Mouse (Mus musculus) cerebellum, postnatal 36 days (tissue): Measurements from ENCODE around the gene Tmem131.

Source experiments
- DNase-seq, 2 experiments: peaks; one replicate each; pipeline ENCODE4 v3.0.0; 2021 to 2022; ENCODE audit warnings: mixed read lengths in 2 of 2

Tmem131 gene

DNA sequence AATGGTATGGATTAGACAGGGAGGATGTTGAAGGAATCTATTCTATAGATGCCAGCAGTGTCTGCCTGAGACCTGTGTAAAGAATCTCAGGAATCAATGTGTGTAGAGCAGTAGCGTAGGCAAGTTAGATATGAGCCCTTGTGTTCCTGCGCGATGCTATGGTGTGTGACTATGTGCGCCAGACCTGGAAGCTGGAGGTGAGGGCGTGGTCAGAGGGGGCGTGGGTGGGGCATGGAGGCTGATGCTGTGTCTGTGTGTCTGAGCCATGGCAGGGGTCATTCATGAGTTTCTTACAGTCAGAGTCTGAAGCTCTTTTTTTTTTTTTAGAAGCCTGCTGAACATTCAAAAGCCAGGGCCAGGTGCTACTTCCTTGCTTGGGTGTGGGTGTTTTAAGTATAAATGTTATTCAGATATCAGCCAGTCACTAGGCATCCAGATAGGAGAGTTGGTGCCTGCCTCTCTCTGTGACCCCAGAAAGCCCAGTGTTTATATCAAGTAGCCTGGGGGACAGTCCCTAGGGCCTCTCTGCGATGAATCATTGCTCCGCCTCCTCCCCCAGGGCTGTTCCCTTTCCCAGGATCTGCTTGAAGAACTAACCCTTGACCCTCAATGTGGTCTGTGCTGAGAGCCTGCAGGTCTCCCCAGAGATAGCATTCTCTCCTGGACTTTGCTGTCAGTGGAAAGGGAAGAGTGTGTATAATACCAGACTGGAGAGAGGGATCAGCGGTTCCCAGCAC is 171.1 kb downstream of the Tmem131 start:
- no peak for DNase-seq

DNA sequence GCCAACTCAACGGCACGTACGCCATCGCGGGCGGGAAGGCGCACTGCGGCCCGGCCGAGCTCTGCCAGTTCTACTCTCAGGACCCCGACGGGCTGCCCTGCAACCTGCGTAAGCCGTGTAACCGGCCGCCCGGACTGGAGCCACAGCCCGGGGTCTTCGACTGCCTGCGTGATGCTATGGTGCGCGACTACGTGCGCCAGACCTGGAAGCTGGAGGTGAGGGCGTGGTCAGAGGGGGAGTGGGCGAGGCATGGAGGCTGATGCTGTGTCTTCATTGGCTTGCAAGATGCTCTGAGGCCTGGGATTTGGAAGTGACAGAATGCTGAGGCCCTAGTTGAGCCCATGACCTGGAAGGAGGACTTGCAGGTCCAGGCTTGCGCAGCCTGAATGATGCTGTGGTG is 172.5 kb downstream of the Tmem131 start:
- DNase-seq, result no peak

DNA sequence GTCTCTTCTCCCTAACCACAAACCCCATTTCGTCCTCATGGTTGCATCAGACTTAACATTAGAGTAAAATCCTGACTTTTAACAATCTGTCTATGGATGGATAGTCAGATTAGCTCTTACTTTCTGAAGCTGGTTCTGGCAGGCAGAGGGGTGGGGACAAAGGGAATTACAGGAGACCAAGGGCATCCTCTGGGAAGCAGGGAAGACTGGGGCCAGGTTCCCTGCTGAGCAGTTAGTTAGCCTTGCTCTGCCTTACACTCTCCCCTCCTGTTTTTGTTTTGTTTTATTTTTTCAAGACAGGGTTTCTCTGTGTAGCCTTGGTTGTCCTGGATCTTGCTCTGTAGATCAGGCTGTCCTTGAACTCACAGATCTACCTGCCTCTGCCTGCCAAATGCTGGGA is 173.5 kb downstream of the Tmem131 start:
- no peak for DNase-seq

DNA sequence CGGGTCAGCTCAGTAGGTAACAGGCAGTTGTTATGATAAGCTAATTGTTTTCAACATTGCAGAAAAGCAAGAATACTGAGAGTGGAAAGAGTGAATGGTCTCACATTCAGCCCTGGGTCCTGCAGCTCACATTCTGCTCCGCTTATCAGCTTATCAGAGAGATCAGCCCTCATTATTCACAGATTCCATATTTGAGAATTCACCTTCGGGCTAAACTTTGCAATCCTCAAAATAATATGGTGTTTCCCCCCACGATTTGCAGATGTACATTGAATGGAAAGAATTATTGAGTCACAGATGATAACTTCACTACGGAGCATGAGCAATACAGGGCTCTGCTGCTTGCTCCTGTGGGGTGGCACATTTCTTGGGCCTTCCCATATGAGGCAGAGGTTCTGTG is 174.7 kb downstream of the Tmem131 start:
- no peak for DNase-seq

DNA sequence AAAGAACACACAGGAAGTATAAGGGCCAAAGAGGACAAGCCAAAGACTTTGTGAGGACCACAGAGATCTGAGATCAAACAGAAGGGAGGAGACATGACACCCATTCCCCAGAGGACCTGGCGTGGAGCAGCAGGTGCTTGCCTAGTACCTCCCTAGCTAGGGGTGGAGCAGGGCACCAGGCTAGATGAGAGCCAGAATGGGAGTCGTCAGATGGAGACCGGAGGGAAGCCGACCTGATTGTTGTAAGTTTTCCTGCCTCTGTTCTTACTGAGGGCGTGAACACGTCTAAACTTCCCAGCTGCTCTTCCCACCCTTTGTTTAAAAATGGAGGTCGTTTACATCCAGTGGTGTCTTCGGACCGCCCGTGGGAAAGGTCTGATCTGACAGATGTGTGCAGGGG is 176.1 kb downstream of the Tmem131 start:
- no peak for DNase-seq

DNA sequence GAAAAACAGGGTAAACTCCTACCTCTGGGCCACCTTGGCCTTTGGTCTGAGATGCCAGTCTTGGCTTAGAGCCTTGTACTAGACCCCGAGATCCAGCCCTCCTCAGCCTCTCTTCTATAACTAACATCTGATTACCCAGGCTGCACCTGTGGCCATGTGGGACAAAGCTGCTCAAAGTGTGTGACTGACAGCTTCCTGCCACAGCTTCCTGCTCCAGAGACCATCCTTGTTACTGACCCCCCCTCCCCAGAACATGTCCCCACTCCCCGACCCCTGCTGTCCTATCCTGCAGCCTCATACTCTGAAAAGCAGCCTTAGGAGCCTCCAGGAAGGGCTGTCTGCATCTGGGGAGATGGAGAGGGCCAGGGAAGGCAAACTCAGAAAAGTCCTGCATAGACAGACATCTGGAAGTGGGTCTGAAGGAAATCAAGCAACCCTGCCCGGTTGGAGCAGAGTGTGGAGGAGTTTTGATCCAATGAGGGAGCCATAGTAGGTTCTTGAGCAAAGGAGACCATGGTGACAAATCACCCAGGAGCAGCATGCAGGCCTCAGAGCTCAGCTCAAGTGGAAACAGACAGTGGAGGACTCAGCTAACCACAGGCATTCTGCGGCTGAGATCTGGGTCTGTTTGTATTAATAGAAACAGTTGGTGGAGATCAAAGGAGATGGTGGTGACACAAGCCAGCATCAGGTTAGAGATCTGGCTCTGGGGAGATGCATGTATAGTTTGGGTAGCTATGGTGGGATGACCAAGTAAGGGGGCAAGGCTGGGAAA is 176.8 kb downstream of the Tmem131 start:
- DNase-seq, result no peak

DNA sequence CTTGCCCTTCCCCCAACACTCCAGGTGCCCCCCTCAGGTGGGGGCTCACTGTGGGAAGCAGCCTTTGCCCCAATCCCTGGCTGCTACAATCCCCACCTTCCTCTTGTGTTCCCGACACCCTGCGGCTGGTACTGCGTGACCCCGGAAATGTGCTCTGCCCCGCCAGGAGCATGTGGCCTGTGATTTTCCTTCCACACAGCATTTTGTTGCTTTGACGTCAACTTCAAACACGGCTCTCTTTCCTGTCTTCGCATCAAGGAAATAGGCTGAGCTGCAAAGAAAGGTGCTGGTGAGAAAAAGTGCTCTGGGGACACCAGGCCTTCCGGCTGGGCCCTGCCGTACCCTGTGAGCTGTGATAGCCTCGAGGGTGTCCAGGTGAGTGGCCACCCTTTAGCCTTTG is 181.9 kb downstream of the Tmem131 start, which contains the start of gene Zap70:
Gene Zap70, plus strand, starts transcription at position 231 of the 400 bp plus-strand sequence.
- no peak for DNase-seq

DNA sequence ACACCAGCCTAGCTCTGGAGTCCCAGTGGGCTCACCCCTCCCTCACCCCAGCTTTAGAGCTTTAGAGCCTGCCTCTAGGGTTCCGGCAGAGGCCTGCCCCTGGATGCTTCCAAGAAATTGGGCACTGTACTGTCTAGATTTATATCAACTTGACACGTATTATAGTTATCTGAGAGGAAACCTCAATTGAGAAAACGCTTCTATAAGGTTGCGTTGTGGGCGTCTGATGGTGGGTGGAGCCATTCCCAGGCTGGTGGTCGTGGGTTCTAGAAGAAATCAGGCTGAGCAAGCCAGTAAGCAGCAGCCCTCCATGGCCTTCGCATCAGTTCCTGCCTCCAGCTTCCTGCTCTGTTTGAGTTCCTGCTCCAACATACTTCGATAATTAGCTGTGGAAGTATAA is 182.4 kb downstream of the Tmem131 start:
- DNase-seq, result no peak

DNA sequence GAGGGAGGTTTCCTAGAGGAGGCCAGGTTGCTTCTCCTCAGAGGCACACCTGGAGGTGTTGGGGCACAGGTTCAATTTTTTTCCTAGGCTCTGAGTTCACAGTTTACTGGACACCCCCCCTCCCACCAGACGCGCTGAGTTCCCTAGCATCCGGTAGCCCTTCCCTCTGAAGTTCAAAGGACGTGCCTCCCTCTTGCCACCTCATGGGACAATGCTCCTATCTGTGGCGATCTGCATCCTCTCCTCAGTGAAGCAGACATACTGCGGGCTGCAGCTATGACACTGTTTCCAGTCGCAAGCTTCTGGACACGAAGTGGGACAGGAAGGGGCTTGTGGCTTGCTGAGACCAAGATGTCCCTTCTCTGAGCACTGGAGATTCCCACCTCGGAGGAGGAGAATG is 183.1 kb downstream of the Tmem131 start:
- DNase-seq, result no peak

DNA sequence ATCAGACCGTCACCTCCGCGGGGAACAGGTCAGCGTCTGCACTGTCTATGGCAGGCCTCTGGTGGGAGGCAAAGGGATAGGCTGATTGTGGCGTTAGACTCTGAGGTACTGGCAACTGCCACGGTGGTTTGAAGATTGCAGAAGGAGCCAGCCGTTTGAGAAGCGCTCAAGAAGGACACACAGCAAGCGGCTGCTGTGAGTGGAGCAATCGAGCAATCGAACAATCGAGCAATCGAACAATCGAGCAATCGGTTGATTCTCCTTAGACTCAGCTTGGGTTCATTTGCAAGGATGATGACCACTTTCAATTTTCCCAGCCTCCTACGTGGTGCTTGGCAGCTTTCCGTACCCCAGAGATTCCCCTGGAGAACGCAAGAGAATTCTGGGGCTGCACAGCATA is 184.4 kb downstream of the Tmem131 start:
- no peak for DNase-seq

DNA sequence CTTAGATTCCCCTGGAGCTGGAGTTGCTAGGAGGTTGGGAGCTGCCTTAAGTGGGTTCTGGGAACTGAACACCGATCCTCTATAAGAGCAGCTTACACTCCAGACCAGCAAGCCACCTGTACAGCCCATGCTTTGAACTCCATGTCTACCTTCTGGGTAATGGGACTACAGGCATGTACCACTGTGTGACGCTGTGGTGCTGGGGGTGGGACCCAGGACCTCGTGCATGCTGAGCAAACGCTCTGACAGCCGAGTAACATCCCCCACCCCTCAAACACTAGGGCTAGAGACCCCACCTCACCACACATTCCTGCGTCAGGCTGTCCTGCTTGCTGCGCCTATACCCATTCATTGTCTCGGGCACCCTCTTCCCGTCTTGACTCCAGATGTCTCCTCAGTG is 184.9 kb downstream of the Tmem131 start:
- DNase-seq, result no peak

DNA sequence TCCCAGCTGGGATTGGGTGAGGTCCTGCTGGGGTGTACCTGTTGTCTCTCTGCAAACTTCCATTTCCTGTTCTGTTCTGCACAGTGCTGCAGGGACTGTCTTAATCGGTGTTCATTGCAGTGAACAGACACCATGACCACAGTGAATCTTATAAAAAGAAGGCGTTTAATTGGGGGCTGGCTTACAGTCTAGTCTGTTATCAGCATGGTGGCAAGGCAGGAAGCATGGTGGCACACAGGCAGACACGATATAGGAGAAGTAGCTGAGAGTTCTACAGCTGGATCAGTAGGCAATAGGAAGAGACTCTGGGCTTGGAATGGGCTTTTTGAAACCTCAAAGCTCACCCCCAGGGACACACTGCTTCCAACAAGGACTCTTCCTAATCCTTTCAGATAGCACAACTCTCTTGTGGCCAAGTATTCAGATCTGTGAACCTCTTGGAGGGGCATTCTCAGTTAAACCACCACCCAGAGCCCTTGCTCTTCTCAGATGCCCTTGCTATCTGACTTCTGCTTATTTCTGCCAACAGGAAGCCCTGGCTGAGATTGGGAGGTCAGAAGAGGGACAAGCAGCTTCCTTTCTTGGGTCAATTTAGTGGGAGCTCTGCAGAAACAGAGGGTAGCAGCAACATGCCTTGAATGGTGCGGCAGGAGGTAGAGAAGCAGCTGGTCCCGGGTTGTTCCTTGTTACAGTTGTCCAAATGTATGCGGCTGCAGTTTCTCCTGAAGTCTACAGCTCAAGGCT is 189.4 kb downstream of the Tmem131 start:
- no peak for DNase-seq

DNA sequence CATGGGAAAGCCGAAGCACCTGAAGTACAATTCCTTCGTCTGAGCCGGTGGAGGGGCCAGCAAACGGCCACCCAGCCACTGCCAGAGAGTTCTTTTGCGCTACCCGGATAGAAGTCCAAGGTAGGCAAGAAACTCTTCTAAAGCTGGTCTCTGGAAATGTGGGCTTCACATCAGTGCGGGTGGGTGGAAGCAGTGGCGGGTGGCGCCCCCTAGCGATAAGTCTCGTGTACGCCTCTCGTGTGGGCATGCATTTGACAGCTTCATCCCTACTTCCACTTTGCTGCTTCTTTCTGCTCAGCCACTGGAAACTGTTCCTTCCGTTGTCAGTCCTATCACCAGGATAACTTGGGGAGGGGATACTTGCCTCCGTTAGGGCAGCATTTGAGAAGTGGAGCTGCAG is 197.0 kb downstream of the Tmem131 start:
- DNase-seq, result peak; percentile 33 to 39

DNA sequence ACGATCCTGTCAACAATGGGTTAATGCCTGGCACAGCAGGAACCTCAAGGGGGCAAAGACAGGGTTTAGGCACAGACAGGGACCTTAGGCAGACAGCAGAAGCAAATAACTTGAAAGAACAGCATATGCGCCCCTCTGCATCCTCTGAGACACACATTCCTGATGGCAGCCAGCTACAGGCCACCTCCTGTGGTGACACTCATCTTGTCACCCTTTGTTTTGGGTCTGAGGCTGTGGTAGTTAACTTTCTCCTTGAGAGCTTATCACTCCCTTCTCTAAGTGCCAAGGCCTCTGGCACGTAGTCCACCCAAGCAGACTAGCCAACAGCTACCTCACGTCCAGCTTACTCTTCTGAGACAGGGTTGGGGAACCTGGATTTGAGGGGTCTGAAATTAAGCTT is 197.8 kb downstream of the Tmem131 start:
- no peak for DNase-seq

DNA sequence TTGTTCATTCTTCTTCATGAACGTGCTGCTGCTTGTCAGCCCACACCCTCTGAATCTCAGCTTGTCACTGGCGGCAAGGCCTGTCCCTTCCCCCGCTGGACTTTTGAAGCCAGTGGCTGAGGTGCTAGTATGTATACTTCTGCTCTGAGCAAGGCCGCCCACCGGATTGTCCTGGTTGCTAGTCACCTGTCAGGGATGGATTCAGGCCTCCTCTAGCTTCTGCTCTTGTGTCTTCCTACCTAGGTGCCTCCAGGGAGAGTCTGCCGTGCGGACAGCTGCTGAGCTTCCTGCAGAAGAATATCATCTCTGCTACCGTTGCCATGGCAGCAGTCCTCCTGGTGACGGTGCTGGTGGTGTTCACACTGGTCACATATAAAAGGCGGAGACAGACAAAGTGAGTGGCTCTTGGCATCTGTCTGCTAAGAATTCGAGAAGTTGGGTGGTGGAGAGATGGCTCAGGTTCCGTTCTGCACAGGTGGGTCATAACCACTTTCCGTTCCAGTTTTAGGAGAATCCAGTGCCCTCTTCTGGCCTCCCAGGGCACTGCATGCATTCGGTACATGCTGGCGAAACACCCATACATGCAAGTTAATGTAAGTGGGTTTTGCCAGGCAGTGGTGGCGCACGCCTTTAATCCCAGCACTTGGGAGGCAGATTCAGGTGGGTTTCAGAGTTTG is 199.1 kb downstream of the Tmem131 start:
- DNase-seq, result peak; percentile 79 to 87

DNA sequence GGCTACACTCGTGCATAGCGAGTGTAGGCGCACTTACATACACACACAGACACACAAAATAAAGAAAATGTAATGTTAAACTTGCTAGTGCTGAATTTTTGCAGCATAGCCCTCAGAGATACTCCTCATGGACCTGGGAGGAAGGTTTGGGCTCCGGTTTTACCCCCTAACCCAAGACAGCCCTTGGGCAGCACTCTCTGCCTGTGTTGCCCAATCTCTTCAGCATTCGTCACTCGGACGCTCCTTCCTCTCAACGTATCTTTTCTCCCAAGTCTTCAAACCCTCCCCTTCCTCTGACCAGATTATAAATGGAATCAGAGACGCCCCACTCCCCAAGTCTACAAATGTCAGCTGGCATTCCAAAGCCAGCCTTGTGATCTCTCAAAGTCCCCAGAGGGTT is 200.4 kb downstream of the Tmem131 start:
- DNase-seq, result no peak
